Mouse (Mus musculus) adrenal gland, postnatal 10 days (tissue): Measurements from ENCODE around the gene Gm26602. TPM values are rescaled to one million over a fixed set of nuclear protein-coding genes. Genes with fewer than 3 reads are reported as not detected.
"Not testable (repeated sequence)": the region's sequence is repeated elsewhere in the genome, so short reads cannot be mapped to it uniquely, and the experiment has no call there.

Experiments used
- DNase-seq: peaks from one replicate; pipeline ENCODE4 v3.0.0; 2021; ENCODE audit warnings: mixed read lengths
- long read RNA-seq, 2 experiments: library from polyadenylated mRNA; stranded (forward); transcript quantifications; one replicate each; pipeline ENCODE4 v2.0.0; 2021
- total RNA-seq, 2 experiments: library from RNA; stranded (reverse); gene quantifications; 2 replicates each; pipeline ENCODE4 v1.2.3; 2021

The Gm26602 gene
- not detected for total RNA-seq
- long read RNA-seq, experiment 1 = 0 reads
- long read RNA-seq, experiment 2 = 0 reads

GRCm38 (mm10) chr10:79910556-79910955, at the start of gene Gm26602:
Gene Gm26602, plus strand, starts transcription at chr10:79910856.
- no peak for DNase-seq

GRCm38 (mm10) chr10:79861230-79862048, 49.2 kb upstream of the Gm26602 start:
- DNase-seq = peak; percentile 45

GRCm38 (mm10) chr10:79862049-79862788, 48.4 kb upstream of the Gm26602 start:
- no peak for DNase-seq

- DNase-seq = no peak
These were observed 47.7 kb upstream of the Gm26602 start for GRCm38 (mm10) chr10:79862925-79863324.

DNA sequence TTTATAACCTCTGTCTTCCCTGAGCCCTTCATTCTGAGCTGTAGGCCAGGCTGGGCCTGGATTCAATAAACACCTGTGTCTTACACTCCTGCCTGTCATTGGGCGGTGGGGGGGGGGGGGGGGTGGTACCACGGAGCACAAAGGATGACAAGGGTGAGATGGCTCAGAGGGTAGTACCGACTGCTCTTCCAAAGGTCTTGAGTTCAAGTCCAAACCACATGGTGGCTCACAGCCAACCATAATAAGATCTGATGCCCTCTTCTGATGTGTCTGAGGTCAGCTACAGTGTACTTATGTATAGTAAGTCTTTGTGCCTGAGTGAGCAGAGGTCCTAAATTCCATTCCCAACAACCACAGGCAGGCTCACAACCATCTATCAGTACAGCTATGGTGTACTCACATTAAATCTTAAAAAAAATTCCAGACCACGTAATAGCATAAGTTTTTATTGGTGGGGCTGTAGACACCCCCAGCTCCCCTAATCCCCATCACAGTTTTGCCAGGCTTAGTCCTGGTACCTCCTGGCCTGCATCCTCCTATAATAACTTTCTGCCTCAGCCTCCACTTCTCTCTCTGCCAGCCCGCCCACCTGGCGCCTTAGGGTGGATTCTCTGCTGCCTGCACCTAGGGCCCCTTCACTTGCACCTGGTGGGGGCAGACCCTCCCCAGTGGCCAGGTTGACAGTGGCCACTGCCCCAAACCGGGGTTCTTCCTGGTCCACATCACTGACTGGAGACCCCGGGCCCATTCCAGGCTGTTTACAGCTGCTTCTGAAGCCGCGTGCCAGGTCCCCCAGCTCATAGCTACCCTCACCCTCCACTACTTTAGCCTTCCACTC, 46.1 kb upstream of the Gm26602 start:
- DNase-seq = no peak

DNA sequence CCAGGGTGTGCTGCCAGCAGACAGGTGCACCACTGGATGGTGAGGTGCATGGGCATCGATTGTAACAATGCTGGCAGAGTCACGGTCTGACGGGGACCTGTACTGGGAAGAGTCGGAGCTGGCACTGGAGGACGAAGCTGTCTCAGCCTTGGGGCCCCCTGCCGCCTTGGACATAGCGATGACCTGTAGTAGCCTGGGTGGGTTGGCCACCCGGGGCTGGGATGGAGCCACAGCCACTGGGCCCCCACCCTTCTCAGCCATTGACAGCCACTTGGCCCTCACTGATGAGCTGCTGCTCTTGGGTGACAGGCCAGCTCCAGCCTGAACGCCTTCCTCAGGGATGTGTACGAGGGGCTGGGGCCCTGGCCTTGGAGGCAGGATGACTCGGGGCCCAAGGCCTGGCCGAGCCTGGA, 45.5 kb upstream of the Gm26602 start:
- no peak for DNase-seq

GRCm38 (mm10) chr10:79865801-79866295, 44.8 kb upstream of the Gm26602 start:
- peak; percentile 51 for DNase-seq

GRCm38 (mm10) chr10:79866601-79867000, 44.1 kb upstream of the Gm26602 start:
- DNase-seq = no peak

- DNase-seq = no peak
These were observed 38.8 kb upstream of the Gm26602 start for GRCm38 (mm10) chr10:79871845-79872244.

GRCm38 (mm10) chr10:79872862-79873261, 37.8 kb upstream of the Gm26602 start:
- DNase-seq = no peak

GRCm38 (mm10) chr10:79873313-79873712, 37.3 kb upstream of the Gm26602 start:
- no peak for DNase-seq

DNA sequence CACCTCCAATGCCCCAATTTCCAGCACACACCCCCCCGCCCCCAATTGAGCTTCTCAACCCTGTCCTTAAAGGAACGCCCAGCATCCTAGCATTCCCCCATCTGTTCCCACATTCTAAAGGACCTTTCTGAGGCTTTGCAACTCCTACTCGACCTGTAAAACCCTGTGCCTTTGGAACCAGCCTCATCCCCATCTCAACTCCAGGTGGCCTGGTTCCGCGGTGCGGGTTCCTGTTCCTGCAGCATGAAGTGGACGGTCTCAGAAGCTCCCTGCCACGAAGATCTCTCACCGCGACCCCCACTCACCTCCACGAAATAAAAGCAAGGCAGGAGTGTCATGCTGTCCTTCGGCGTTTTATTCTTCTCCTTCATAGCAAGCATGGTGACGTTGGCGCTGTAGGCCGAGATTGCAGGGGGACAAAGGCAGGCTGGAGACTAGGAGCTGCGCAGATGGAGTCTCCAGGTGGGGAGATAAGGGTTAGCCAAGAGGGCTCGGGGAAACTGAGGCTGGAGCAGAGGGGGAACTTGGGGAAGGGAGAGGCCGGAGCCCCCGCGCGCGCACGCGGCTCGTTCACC, 36.9 kb upstream of the Gm26602 start:
- no peak for DNase-seq

DNA sequence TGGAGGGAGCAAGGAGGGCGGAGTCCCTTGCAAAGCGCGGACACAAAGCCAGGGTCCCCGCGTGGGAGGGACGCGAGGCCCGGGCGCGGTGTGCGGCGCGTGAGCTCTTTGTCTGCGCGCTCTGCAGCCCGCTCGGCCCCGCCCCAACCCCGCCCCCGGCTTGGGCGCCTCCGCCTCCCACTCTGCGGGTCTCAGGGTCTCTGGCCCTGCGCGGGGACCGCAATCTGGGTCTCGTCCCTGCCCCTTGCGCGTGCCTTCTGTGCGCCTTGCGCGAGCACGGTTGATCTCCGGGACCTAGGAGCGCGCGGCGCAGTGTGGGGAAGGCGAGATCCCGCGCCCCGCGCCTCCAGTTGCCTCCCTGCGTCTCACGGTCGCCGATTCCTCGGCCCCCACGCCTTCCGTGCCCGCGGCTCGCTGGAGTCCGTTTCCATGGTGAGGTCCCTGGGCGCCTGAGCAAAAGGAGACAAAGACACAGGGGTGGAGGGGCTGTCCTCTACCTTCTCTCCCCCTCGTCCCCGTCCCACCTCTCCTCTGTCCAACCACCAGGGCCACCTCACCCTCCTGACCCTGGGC, 36.3 kb upstream of the Gm26602 start, which contains the start of the genes Prtn3 and Plppr3:
Gene Prtn3 (plus strand): TSS at position 187 of the 573 bp plus-strand sequence.
Gene Plppr3 (minus strand): TSS at position 345 of the 573 bp plus-strand sequence.
- no peak for DNase-seq

DNA sequence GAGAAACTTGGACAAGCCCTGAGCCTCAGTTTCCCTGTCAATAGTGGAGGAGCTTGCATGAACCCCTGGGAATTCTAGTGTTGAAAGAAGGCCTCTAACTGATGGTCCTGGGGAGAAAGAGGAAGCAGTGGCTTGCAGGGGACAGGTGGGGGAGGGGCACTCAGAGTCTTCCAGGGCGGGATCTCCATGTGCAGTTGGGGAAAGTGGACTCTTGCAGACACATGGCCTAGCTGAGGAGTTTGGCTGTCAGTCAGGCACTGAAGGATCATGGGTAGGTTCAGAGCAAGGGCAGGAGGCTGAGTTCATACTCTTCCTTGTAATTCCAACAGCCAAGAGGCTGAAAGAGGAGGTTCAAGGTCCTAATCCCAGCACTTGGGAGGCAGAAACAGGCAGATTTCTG, 33.5 kb upstream of the Gm26602 start:
- no peak for DNase-seq

GRCm38 (mm10) chr10:79877757-79878156, 32.9 kb upstream of the Gm26602 start:
- DNase-seq = no peak

DNA sequence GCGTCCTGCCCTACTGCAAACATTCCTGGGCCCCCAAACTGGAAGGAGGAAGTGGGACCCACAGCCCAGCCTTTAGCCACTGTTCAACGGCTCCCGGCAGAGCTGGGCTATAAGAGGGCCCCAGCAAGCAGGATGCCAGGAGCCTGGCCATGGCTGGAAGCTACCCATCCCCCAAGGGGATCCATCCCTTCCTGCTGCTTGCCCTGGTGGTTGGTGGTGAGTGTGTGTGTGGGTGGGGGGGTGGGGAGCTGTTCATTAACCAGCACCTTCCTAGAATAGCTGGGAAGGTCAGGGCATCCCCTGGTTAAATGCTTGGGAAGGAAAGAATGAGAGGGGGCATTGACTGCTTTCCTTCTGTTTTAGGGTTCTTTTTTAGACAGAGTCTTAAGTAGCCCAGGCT, 31.1 kb upstream of the Gm26602 start:
- no peak for DNase-seq

DNA sequence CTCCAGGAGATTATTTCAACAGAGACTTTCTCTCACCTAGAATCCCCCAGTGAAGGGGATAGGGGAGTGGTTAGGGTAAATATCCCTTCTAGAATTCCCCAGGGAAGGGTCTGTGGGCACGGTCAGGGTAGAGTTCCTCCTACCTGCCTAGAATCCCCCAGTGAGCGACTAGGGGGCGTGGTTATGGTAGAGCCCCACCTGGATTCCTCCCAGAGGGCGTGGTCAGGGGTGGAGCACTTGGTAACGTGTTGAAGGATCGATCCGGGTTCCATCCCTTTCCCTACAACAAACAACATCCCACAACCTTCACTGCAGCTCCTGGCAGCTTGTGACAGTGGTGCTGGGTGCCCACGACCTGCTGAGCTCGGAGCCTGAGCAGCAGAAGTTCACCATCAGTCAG, 29.9 kb upstream of the Gm26602 start:
- no peak for DNase-seq

DNA sequence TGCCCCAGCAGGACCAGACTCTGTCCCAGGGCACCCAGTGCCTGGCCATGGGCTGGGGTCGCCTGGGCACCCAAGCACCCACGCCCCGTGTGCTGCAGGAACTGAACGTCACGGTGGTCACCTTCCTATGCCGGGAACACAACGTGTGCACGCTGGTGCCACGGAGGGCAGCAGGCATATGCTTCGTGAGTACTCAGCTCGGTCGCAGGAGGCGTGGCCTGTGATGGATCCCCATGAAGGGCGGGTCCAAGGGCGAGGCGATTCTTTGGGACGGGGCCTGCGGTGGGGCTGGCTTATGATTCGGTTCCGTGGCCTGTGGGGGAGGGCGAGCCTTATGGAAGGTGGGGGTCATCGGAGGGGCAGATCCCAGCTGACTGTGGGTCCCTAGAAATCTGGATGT, 28.7 kb upstream of the Gm26602 start:
- peak; percentile 33 for DNase-seq

DNA sequence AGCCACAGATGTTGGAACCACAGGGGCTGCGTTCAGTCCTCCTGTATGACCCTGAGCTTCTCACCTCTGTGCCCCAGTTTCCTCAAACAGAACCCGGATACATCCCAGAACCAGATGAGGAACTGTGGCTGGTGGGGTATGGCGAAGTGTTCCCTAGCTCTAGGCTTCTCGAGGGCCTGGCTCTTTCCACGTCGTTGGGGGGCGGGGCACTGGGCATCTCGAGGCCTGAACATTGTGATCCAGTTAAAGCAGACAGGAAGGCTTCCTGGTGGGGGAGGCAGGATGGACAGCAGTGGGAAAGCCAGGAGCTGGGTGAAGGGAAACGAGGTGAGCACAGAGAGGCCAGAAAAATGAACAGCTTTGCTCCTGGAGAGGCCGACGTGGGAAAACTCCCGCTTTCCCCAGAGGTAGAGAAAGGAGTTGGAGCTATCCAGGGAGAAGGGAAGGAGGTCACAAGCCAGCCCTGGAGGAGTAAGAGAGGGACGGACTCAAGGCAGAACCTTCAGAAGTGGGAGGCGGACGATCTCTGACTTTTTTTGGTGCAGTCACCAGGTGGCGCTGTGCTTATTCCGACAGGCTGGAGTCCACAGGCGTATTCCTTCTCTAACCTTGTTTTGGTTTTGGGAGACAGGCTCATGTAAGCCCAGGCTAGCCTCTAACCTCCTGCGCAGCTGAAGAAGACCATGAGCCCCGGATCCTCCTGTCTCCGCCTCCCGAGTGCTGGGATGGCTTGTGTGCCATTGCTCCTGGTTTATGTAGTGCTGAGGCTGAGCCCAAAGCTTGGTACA, 27.2 kb upstream of the Gm26602 start:
- peak; percentile 88 for DNase-seq

GRCm38 (mm10) chr10:79884446-79884845, 26.2 kb upstream of the Gm26602 start:
- peak; percentile 91 for DNase-seq

- DNase-seq = not testable (repeated sequence)
These were observed 25.7 kb upstream of the Gm26602 start for GRCm38 (mm10) chr10:79884938-79885337.
